Mouse (Mus musculus) CD4-positive helper T cell, adult 2 months (primary cell): ENCODE measurements around the gene Gmppb.

Experiments used
- DNase-seq: peaks from one replicate; pipeline ENCODE4 v3.0.0-alpha.2; 2012; ENCODE audit warnings: low read depth, missing footprints, low spot score

The Gmppb gene

DNA sequence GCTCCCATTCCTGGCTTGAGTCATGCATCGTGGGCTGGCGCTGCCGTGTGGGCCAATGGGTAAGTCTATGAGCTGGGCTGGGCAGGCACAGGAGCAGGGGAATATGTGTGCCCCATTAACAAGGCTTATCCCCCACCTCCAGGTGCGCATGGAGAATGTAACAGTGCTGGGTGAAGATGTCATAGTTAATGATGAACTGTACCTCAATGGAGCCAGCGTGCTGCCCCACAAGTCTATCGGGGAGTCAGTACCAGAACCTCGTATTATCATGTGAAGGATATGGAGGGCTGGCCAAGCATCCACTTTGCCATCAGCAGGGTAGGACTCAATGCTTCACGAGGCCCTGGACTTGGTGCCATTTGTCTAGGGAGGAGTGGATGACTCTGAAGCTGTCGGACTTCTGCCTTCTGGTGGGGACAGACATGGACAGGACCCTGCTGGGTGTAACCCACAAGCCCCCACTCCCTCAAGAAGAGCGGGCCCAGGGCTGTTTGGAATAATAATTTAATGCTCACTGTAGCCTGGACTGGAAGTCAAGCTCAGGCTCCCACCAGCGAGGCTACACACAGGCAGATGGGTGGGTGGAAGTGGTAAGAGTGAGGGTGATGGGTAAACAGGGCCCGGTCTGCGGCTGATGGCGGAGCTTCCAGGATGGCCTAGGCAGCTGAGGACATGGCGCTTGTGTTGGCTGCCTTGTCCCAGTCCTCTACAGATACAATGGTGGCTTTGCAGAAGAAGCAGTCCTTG lies 2.3 kb downstream of the Gmppb start:
- no peak for DNase-seq

DNA sequence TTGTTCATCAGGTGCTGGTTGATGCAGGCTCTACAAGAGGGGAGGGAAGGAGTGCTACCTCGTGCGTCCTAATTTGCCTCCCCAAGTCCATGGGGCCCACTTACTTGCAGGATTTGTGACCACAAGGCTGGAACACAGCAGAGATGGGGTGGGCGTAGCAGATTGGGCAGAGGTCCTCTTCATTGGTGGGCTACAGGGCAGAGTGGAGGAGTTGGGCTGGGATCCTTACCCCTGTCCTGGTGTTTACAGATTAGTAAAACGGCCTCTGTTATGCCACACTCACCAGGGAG lies 2.8 kb downstream of the Gmppb start:
- no peak for DNase-seq

DNA sequence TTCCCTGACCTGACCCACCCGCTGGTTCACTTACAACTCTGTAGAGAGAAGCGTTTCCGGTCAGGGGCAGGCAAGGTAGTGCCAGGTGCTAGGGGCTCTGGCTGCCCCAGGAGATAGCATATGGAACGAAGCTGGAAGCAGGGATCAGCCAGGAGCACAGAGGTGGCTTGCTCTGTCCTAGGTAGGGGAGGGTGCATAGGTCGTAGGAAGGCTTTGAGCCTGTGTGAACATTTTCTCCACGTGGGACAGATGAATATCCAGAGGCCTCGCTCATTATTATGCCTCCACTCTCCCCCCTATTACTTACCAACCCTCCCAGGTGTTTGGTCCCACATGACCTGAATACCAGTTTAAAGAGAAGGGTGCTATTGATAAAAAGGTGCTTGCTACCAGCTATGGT lies 3.4 kb downstream of the Gmppb start:
- no peak for DNase-seq

DNA sequence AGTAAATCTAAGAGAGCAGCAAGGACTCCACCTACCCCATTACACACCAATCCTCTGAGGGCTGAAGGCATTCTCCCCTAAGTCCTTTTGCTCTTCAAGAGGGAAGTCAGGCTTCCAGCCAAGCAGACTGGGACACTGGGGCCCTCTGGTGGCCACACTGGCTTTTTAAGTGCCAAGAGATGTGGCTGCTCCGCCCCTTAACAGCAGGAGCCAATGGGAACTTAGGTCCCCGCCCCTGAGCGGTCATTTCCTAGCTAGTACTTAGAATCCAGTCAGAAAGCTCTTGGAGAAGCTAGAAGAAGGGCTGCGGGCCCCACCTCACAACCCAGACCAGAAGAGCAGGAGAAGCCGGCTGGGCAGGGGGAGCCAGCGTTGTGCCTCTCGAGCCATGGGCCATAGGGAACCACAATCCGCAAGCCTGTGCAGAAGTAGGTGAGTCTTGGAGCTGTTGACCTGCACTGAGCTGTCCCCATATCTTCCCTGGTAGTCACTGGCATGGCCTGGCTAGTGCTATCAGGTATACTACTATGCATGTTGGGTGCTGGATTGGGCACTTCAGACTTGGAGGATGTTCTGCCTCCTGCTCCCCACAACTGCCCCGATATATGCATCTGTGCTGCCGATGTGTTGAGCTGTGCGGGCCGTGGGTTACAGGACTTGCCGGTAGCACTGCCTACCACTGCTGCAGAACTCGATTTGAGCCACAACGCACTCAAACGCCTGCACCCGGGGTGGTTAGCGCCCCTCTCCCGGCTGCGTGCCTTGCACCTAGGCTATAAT lies 4.0 kb downstream of the Gmppb start, which contains the start of gene Amigo3:
Gene Amigo3, plus strand, starts transcription at position 275 of the 780 bp plus-strand sequence.
- DNase-seq = peak; percentile 93

DNA sequence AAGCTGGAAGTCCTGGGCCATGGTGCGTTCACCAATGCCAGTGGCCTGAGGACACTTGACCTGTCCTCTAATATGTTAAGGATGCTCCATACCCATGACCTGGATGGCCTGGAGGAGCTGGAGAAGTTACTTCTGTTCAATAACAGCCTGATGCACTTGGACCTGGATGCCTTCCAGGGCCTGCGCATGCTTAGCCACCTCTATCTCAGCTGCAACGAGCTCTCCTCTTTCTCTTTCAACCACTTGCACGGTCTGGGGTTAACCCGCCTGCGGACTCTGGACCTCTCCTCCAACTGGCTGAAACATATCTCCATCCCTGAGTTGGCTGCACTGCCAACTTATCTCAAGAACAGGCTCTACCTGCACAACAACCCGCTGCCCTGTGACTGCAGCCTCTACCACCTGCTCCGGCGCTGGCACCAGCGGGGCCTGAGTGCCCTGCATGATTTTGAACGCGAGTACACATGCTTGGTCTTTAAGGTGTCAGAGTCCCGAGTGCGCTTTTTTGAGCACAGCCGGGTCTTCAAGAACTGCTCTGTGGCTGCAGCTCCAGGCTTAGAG lies 4.7 kb downstream of the Gmppb start:
- DNase-seq = no peak

DNA sequence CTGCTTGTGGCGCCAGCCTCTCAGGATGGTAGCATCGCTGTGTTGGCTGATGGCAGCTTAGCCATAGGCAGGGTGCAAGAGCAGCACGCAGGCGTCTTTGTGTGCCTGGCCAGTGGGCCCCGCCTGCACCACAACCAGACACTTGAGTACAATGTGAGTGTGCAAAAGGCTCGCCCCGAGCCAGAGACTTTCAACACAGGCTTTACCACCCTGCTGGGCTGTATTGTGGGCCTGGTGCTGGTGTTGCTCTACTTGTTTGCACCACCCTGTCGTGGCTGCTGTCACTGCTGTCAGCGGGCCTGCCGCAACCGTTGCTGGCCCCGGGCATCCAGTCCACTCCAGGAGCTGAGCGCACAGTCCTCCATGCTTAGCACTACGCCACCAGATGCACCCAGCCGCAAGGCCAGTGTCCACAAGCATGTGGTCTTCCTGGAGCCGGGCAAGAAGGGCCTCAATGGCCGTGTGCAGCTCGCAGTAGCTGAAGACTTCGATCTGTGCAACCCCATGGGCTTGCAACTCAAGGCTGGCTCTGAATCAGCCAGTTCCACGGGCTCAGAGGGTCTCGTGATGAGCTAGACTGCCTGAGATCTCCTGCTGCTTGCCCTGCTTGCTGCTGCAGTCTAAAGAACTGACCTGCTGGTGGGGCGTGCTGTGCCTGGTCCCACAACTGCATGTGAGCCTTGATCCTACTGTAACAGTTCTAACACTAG lies 5.4 kb downstream of the Gmppb start:
- no peak for DNase-seq

DNA sequence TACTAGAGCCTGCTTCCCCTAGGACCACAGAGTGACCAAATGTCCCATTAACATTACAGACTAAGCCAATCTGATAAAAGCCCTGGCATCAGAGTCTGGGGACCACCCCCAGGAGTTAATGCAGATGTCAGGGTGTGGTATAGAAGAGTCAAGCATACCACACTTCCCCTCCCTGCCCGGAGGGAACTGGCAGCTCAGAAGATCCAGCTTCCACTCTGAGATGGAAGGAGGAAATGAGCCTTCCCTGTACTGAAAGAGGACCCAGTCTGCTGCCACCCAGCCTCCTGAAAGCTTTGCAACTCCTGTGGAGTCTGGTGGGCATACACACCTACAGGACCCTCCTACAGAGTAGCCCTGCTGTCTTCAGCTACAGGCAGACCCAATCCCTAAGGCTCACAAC lies 6.0 kb downstream of the Gmppb start:
- no peak for DNase-seq

DNA sequence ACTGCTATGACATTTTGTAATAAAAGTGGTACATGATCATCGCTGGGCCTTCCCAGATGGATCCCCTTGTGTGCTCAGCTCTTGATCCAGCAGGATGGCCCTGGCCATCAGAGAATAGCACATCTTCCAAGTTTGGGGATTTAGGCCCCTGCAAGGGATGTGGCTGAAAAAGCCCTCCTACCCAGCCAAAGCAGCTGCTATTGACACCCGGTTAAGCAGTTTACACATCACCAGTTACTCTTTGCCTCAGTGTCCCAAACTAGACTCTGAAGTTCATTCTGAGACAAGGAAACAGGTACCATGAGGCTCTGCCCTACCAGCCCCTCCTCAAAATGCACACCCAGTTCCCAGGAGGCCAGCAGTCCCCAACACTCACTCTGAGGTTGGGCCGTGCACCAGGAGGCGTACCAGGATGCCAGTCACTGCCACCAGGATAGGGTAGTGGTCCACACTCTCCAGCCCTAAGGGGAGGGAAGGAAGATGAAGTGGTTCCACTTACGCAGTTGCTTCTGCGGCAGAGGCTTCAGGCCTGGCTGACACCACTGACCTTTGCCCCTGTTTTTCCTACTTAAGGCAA lies 6.7 kb downstream of the Gmppb start:
- DNase-seq = no peak

DNA sequence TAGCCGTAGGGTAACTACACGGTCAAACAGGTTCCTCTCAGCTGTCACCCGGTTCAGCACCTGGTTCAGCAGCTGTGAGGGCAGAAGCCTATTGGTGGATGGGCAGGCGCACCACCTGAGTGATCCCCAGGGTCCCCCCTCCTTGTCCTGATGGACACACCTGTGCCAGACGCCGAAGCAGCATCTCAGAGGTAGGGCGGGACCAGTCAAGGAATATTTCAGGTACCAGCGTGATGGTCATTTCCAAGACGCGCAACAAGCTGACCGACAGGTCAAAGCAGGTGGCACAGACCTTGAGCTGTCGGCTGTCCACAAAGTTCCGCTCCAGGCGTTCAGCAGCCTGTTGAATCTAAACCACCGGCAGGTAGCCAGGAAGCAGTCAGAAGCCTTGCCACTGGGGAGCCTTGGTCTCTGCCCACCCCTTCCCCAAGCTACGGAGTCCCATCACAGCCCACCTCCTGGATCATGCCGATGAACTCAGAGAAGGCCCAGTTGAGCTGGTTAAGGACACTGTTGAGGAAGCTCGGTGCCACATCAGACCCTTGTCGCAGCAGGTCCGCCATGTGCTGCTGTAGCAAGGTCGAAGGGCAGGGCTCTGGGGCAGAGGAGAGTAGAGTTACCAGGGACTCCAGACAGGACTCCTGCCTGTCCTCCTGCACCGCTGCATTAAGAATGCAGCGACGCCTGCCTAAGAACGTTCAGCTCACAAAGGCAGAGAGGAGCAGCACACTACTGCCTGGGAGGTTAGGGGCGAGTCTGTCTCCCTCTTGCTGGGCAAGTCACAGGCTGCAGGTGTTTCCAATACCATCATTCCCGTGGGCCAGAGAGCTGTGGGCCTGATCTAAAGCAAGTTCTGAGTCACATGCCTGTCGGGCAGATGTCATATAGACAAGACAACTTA lies 7.6 kb downstream of the Gmppb start:
- no peak for DNase-seq

DNA sequence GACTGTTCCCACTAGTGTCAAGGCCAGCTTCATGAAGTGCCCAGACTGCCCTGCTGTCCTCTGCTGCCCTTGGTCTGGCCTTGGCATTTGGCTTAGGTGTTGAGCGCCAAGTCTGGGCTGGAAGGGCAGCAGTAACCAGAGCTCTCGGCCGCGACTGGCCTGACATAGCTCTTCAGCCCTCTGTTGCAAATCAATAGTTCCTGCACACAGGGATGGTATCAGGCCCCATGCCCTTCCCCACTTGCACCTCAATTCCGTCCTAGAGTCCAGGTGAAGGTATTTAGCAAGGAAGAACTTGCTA lies 8.2 kb downstream of the Gmppb start:
- DNase-seq = no peak

DNA sequence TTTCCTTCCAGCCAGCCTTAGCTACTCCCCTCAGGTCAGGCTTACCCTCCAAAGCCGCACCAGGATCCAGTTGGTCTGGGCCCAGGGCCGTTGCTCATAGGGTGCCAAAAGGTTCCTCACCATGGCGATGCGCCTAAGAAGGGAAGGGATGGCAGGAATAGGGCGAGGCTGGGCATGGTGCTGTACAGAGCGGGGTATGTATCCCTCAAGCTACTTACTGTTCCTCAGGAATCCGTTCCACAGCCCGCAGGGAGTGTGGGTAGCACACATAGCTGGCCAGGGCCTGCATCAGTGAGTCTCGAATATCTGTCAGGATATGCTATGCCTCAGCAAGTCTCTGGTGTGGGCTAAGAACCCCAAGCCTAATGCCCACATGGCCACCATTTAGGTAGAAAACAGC lies 9.2 kb downstream of the Gmppb start:
- DNase-seq = no peak

DNA sequence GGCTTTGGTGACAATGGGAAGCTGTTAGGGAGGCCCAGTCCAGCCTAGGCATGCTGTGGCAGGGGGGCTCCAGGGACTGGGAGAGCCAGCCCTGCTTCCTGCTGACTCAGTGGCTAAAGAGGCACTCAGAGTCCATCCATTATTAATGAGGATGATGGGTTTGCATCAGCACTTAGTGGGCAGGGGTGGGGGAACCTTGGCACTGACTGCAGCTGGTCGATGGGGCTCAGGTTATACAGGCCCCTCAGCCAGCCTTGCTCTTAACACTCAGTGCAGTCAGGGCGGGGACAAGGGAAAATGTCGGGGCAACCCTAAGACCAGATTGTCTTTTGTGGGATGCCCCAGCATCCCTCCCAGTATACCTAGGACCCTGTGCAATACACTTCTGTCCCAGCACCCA lies 13.1 kb downstream of the Gmppb start:
- no peak for DNase-seq

DNA sequence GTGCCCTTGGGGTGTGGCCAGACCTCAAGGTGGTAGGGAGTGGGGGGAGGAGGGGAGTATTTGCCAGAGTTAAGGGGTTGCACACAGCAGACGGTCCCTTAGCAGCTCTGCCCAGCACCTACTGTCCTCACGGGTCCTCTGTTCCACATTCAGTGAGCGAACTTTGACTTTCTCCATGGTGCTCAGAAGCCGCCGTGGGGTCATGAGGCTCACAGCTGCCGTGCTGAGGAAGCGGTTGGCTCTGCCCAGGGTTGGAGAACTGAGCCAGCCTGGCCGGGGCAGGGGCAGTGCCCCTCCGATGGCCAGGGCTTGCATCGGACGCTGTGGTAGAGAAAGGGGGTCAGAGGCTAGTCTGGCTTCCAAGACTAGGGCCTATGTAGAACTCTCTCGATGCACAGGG lies 14.3 kb downstream of the Gmppb start:
- no peak for DNase-seq

DNA sequence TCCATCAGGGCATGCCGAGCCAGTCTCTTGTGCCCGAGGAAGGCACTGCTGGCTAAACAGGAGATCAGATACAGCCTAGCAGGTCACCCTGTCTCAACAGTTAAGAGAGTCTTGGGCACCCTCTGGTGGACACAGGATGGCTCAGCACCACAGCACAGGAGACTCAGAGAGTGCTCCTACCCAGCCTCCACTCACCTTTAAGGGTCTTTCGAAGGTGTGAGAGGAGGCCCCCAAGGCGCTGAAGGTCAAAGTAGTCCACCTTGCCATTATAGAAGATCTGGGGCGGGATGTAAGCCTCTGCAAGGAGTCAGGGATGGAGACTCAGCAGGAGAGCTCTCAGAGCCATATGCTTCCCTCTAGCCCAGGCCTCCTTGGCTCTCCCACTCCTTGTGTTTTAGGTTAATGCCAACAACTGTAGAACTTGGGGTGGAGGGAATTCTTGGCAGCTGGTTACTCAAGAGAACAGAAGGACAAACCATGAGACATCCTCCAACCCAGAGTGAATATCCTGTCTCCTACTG lies 16.5 kb downstream of the Gmppb start:
- DNase-seq = peak; percentile 43

DNA sequence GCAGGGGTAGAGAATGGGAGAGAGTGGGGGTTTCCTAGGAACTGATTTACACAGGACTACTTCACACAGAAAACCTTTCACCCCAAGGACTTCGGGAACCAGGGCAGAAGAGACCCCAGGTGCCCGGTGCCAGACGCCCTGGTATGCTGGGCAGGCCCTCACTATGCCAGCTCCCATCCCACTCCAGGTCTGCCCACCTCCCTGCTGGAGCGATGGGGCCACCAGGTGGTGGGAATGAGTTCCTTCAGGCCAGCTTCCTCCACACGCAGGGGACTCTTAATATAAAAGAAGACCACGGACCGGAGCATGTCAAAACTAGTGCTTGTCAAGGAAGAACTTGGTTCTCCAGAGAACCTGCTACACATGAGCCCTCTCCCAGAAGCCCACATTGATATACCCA lies 18.2 kb downstream of the Gmppb start:
- no peak for DNase-seq

DNA sequence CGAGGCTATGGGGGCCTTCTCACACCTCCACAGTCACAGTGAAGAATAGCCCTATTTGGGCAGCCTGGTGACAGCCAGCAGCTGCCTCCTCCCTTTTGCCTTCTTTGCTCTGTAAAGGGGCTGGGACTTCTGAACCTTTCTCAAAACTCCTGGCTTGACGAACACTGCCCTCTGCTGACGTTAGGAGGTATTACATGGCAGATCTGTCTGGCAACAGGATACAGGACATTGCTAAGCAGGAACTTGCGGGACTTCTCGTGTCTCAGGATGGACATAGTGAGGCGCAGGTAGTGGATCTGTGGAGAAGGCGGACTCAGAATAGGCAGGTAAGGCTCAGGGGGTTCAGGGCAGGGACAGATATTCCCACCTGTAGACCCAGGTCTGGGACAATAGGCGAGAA lies 18.9 kb downstream of the Gmppb start:
- DNase-seq = peak; percentile 80

DNA sequence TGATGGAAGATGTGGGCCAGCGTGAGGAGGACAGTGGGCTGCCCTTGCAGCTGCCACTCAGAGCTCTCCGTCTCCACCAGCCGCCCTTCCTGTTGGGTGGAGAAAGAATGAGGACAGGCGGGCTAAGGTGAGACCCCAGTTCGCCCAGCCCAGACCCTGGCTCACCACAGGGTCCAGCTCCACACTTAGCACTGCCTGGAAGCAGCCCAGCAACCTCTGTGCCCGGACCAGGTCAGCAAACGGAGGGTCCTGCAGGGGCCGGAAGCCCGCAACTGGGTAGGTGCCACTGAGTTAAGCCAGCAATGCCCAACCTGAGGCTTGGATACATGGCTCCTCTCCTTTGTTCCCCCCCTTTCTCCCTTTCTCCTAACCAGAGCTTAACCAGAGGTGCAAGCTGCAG lies 20.0 kb downstream of the Gmppb start:
- DNase-seq = no peak

DNA sequence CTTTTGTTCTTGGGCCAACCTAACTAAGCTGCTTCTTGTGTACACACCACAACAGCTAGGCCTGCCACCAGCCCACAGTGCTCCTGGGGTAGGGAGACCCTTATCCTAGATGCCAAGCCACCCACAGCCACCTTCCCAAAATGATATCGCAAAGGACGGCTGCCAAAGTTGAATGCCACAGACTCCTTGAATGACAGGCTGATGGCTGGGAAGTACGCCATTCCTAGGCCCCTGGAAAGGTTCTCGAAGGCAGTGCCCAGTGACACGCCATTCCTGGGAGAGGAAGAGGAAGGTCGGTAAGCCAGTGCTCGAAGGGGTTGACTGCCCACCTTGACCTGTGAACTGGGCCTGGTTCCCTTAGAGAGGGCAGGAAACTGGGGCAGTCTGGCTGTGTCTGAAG lies 20.5 kb downstream of the Gmppb start:
- no peak for DNase-seq

DNA sequence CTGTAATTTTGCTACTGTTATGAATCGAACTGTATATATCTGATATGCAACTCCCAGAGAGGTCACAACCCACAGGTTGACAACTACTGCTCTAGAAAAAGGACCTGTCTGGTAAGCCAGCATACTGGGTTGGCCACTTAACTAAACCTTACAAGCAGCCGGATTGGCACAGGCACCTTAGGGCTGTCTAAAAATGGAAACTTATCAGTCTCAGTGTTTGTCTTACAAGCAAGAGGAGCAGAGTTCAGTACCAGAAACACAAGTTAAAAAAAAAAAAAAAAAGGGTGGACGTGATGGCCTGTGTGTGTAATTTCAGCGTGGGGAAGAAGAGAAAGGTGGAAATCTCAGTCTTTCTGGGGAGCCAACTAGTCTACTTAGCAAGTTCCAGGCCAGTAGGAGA lies 22.8 kb downstream of the Gmppb start:
- no peak for DNase-seq

DNA sequence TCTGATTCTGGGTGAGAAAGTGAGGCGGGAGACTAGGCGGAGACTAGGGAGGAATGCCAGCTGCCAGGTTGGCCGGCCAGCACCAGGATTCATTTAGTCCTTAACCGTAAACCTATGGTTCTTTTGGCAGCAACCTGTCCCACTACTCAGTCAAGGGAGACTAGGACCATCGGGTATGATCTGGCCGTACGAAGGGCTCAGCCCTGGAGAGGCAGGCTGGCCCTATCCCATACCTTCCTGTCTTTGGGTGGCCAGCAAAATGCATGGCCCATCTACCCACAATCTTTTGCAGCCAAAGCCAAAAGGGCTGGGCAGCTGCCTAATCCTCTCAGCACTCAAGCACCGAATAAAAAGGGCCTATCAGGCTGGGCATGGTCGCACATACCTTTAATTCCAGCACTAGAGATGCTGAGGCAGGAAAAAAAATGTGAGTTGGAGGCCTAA lies 23.5 kb downstream of the Gmppb start:
- no peak for DNase-seq
